Mouse (Mus musculus): ENCODE data around the gene Icmt.

Gene Icmt

GRCm38 (mm10) chr4:152296874-152297861, at the start of gene Icmt:
TSS of gene Icmt (plus strand) at chr4:152297227.
- DNase-seq, result peak; percentile 100

- DNase-seq, result no peak
These were observed 46.4 kb upstream of the Icmt start for GRCm38 (mm10) chr4:152250615-152251014.

- no peak for DNase-seq
These were observed 43.8 kb upstream of the Icmt start for GRCm38 (mm10) chr4:152253183-152253759.

- peak; percentile 53 for DNase-seq
These were observed 40.0 kb upstream of the Icmt start for GRCm38 (mm10) chr4:152257070-152257469.

- DNase-seq, result no peak
These were observed 36.6 kb upstream of the Icmt start for GRCm38 (mm10) chr4:152260451-152260850.

GRCm38 (mm10) chr4:152262187-152262586, 34.8 kb upstream of the Icmt start:
- no peak for DNase-seq

GRCm38 (mm10) chr4:152263089-152263488, 33.9 kb upstream of the Icmt start:
- DNase-seq, result peak; percentile 12

- DNase-seq, result peak; percentile 60
These were observed 33.4 kb upstream of the Icmt start for GRCm38 (mm10) chr4:152263512-152264176.

GRCm38 (mm10) chr4:152264177-152264530, 32.9 kb upstream of the Icmt start:
- DNase-seq, result no peak

GRCm38 (mm10) chr4:152264867-152265568, 32.0 kb upstream of the Icmt start:
- DNase-seq, result no peak

GRCm38 (mm10) chr4:152265791-152266190, 31.2 kb upstream of the Icmt start:
- DNase-seq, result no peak

- DNase-seq, result no peak
These were observed 30.7 kb upstream of the Icmt start for GRCm38 (mm10) chr4:152266236-152266895.

- DNase-seq, result no peak
These were observed 29.2 kb upstream of the Icmt start for GRCm38 (mm10) chr4:152267748-152268369.

- no peak for DNase-seq
These were observed 27.1 kb upstream of the Icmt start for GRCm38 (mm10) chr4:152269967-152270366.

GRCm38 (mm10) chr4:152270599-152270998, 26.4 kb upstream of the Icmt start:
- no peak for DNase-seq

GRCm38 (mm10) chr4:152271334-152271733, 25.7 kb upstream of the Icmt start:
- no peak for DNase-seq

GRCm38 (mm10) chr4:152272006-152272405, 25.0 kb upstream of the Icmt start:
- no peak for DNase-seq

GRCm38 (mm10) chr4:152272449-152273049, 24.5 kb upstream of the Icmt start:
- peak; percentile 78 for DNase-seq

- no peak for DNase-seq
These were observed 23.8 kb upstream of the Icmt start for GRCm38 (mm10) chr4:152273191-152273590.

- peak; percentile 81 for DNase-seq
These were observed 23.3 kb upstream of the Icmt start, which contains the start of gene Gpr153 for GRCm38 (mm10) chr4:152273621-152274236. TSS of gene Gpr153 (plus strand) at chr4:152274232.

GRCm38 (mm10) chr4:152274681-152275131, 22.3 kb upstream of the Icmt start:
- peak; percentile 62 for DNase-seq
